Mouse (Mus musculus): ENCODE measurements around the gene Sar1b. TPM values are rescaled to one million over a fixed set of nuclear protein-coding genes. Genes with fewer than 3 reads are reported as not detected.

Sar1b gene
- 10 to 100 TPM in 1 of 2 experiments, 1 to 10 TPM in 1; 7.1 to 44.6 TPM for polyA plus RNA-seq (2012; fragmentation: generic; extraction: Trizol)

GRCm38 (mm10) chr11:51763213-51763907 lies at the start of gene Sar1b, which contains the start of gene Sec24a:
TSS of gene Sar1b (plus strand) at chr11:51763687.
TSS of gene Sec24a (minus strand) at chr11:51763634.

Other genes with a start within 250 kb of the Sar1b start
- 1 to 10 TPM; 4.2 to 8.7 TPM for gene Phykpl, start 178.9 kb upstream of the Sar1b start, polyA plus RNA-seq (2012; fragmentation: generic; extraction: Trizol)
- 100 to 1,000 TPM; 144 to 260 TPM for gene Hnrnpab, start 156.8 kb upstream of the Sar1b start, polyA plus RNA-seq (2012; fragmentation: generic; extraction: Trizol)
- gene Nhp2, start 144.0 kb upstream of the Sar1b start, polyA plus RNA-seq (2012; fragmentation: generic; extraction: Trizol): 100 to 1,000 TPM in 1 of 2 experiments, 10 to 100 TPM in 1; 83.1 to 636 TPM
- gene Rmnd5b, start 127.8 kb upstream of the Sar1b start, polyA plus RNA-seq (2012; fragmentation: generic; extraction: Trizol): 10 to 100 TPM; 24.1 to 35.1 TPM
- 1 to 10 TPM; 2.3 to 4.5 TPM for gene N4bp3, start 112.8 kb upstream of the Sar1b start, polyA plus RNA-seq (2012; fragmentation: generic; extraction: Trizol)
- under 1 TPM; 0.13 to 0.48 TPM for gene D930048N14Rik, start 112.7 kb upstream of the Sar1b start, polyA plus RNA-seq (2012; fragmentation: generic; extraction: Trizol)
- gene 0610009B22Rik, start 74.8 kb upstream of the Sar1b start, polyA plus RNA-seq (2012; fragmentation: generic; extraction: Trizol): 10 to 100 TPM in 1 of 2 experiments, 1 to 10 TPM in 1; 2.2 to 24.3 TPM
- 1 to 10 TPM in 1 of 2 experiments, under 1 TPM in 1; 0.81 to 4.5 TPM for gene Sec24a, start 53 bp upstream of the Sar1b start, polyA plus RNA-seq (2012; fragmentation: generic; extraction: Trizol)
- 10 to 100 TPM in 1 of 2 experiments, 1 to 10 TPM in 1; 4.3 to 12.8 TPM for gene Jade2, start 94.0 kb downstream of the Sar1b start, polyA plus RNA-seq (2012; fragmentation: generic; extraction: Trizol)
- 10 to 100 TPM; 31.2 to 43.5 TPM for gene Cdkn2aipnl, start 204.0 kb downstream of the Sar1b start, polyA plus RNA-seq (2012; fragmentation: generic; extraction: Trizol)
- 10 to 100 TPM in 1 of 2 experiments, 1 to 10 TPM in 1; 5.7 to 60.8 TPM for gene Ube2b, start 237.1 kb downstream of the Sar1b start, polyA plus RNA-seq (2012; fragmentation: generic; extraction: Trizol)
- 1 to 10 TPM in 1 of 2 experiments, under 1 TPM in 1; 0.26 to 2.8 TPM for gene Cdkl3, start 240.5 kb downstream of the Sar1b start, polyA plus RNA-seq (2012; fragmentation: generic; extraction: Trizol)

Data from C3H10T1/2 (cell line).